Mouse (Mus musculus) cerebellum, postnatal 10 days (tissue): ENCODE measurements around the gene Ptprk.

Experiments
- DNase-seq, 2 experiments: peaks; one replicate each; pipeline ENCODE4 v3.0.0; 2021; ENCODE audit warnings: mixed read lengths in 2 of 2

Ptprk gene

GRCm38 (mm10) chr10:28074653-28075451 is at the start of gene Ptprk:
TSS of gene Ptprk (plus strand) at chr10:28074820.
- peak; percentile 90 to 96 for DNase-seq

- no peak for DNase-seq
These were observed 46.8 kb upstream of the Ptprk start for GRCm38 (mm10) chr10:28027791-28028190.

- no peak for DNase-seq
These were observed 38.2 kb upstream of the Ptprk start for GRCm38 (mm10) chr10:28036456-28036855.

GRCm38 (mm10) chr10:28054764-28055163 is 19.9 kb upstream of the Ptprk start:
- DNase-seq: no peak

- no peak for DNase-seq
These were observed 15.4 kb upstream of the Ptprk start for GRCm38 (mm10) chr10:28059222-28059621.

GRCm38 (mm10) chr10:28067997-28068396 is 6.6 kb upstream of the Ptprk start:
- DNase-seq: no peak

GRCm38 (mm10) chr10:28073991-28074652 is 498 bp upstream of the Ptprk start:
- peak in 1 of 2 experiments; percentile 45 for DNase-seq

GRCm38 (mm10) chr10:28075491-28076035 is 943 bp downstream of the Ptprk start:
- DNase-seq: peak; percentile 42 to 45

GRCm38 (mm10) chr10:28076036-28076855 is 1.6 kb downstream of the Ptprk start:
- DNase-seq: peak; percentile 53 to 57

- peak; percentile 14 to 36 for DNase-seq
These were observed 3.6 kb downstream of the Ptprk start for GRCm38 (mm10) chr10:28078270-28078669.

GRCm38 (mm10) chr10:28081221-28081620 is 6.6 kb downstream of the Ptprk start:
- DNase-seq: peak; percentile 20 to 22

- no peak for DNase-seq
These were observed 8.6 kb downstream of the Ptprk start for GRCm38 (mm10) chr10:28083183-28083582.

- DNase-seq: no peak
These were observed 9.0 kb downstream of the Ptprk start for GRCm38 (mm10) chr10:28083625-28084024.

- DNase-seq: no peak
These were observed 12.7 kb downstream of the Ptprk start for GRCm38 (mm10) chr10:28087341-28087740.

GRCm38 (mm10) chr10:28087749-28088148 is 13.1 kb downstream of the Ptprk start:
- DNase-seq: no peak

- DNase-seq: no peak
These were observed 21.4 kb downstream of the Ptprk start for GRCm38 (mm10) chr10:28096007-28096406.

GRCm38 (mm10) chr10:28097637-28098036 is 23.0 kb downstream of the Ptprk start:
- DNase-seq: peak; percentile 17 to 30

GRCm38 (mm10) chr10:28098923-28099322 is 24.3 kb downstream of the Ptprk start:
- no peak for DNase-seq

GRCm38 (mm10) chr10:28103406-28103906 is 28.8 kb downstream of the Ptprk start:
- DNase-seq: no peak

- no peak for DNase-seq
These were observed 29.3 kb downstream of the Ptprk start for GRCm38 (mm10) chr10:28103924-28104323.

- no peak for DNase-seq
These were observed 30.6 kb downstream of the Ptprk start for GRCm38 (mm10) chr10:28105247-28105646.

GRCm38 (mm10) chr10:28112826-28113589 is 38.4 kb downstream of the Ptprk start:
- DNase-seq: no peak
